Mouse (Mus musculus) T-cell, adult 2 months (primary cell): Measurements from ENCODE around the gene Gkn1.
A peak's percentile ranks its signal among the peaks of the same experiment; 100 is the strongest.

Experiments used
- DNase-seq: peaks from one replicate; pipeline ENCODE4 v3.0.0; 2022; ENCODE audit warnings: low spot score

Gene Gkn1

DNA sequence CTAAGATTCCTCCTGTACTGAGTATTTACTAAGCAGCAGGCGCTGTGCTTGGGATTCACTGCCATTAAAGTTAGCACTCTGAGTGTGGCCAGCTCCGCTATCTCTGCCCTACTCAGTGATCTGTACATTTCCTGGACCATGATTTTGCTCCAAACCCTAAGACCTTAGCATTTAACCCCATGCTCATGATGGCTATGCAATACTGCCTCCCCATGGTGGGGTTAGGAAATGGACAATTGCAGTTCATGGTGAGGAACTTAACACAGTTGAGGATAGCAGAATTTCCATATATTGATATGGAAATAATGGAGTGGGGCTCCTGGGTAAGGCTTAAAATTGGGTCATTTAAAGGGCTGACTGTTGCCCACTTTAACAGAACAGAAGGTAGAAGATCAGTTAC, 27.4 kb downstream of the Gkn1 start:
- DNase-seq: peak; percentile 41

DNA sequence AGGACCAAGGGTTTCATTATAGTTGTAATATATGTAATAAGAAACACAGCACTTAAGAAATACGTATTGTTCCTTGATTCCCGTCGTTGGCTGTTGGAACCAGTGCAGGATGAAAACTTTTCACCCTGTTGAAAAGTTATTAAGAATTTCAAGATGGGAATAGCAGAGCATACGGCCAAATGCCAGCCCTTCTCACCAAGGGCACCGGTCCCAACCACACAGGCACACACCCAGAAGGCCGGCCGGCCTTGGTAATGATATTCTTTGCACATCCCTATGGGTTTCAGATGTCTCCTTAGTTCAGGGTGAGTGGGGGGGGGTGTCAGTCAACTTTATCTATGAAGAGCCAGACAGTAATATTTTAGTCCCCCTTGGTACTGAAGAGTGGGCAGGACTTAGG, 32.1 kb downstream of the Gkn1 start:
- DNase-seq: no peak

DNA sequence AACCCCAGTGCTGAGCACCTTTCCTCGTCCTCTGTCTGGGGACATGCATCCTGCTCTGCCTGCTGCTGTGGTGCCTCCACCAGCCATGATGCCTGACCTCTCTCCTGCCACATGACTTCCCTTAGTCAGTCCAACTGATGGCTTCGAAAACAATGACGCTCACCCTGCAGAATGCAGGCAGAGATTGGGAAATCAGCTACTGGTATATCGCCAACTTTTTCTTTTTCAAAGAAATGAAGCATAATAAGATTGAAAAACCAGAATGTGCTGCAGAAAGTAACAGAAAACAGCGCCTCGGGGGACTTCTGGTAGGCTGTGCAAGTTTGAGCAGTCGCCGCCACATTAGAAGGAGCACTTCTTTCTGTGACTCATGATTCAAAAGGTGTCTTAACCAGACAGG, 33.8 kb downstream of the Gkn1 start:
- DNase-seq: no peak

DNA sequence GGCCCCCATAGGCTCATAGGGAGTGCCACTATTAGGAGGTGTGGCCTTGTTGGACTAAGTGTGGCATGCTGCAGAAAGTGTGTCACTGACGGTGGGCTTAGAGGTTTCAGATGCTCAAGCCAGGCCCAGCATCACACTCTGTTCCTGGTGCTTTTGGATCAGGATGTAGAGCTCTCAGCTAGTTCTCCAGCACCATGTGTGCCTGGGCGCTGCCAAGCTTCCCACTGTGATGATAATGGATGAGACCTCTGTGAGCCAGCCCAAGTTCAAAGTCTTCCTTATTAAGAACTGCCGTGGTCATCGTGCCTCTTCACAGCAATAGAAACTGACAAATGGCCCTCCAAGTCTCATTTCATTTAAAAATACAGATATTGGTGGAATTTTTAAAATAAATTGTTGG, 38.0 kb downstream of the Gkn1 start:
- DNase-seq: no peak

GRCm38 (mm10) chr6:87304486-87304885, 46.3 kb downstream of the Gkn1 start:
- no peak for DNase-seq

DNA sequence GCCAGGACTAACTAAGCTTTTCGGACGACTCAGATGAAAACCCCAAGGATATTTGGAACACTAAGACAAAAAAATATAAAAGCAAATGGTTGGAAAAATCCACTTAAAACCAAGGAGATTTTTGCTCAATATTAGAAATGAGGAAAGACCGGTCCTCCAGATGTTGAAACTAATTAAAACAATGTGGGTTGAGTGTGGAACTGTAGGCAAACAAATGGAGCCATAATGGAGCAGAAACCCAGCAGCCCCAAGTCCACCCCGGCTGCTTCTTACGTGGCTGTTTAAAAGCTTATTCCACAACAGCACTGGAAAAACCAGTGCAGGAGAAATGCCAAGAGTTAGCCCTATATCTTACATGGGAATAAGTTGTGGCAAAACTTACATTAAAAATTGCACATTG, 48.0 kb downstream of the Gkn1 start:
- no peak for DNase-seq

GRCm38 (mm10) chr6:87301991-87302390, 48.8 kb downstream of the Gkn1 start:
- DNase-seq: no peak
